Mouse (Mus musculus) brain, embryonic 14.5 days (tissue): ENCODE measurements at regions not wholly inside any gene's neighbourhood (a gene's known extent, or its start where the extent isn't known, plus 50 kb on each side); places are given as distances from the start of the nearest gene placed in this dataset.

ENCODE experiments used
- CTCF ChIP-seq: fragments of 200-500 bp; IDR thresholded peaks from 2 replicates; pipeline ENCODE4 v1.5.1; 2012; ENCODE audit warnings: inconsistent platforms, mild to moderate bottlenecking, moderate library complexity, borderline replicate concordance; ENCODE audit not compliant: insufficient read depth, insufficient read length; ENCODE audit errors: extremely low read depth
- POLR2A ChIP-seq: fragments of 200-500 bp; IDR thresholded peaks from 2 replicates; pipeline ENCODE4 v1.6.1; 2012; ENCODE audit warnings: mild to moderate bottlenecking, inconsistent platforms, borderline replicate concordance; ENCODE audit not compliant: poor library complexity, insufficient read depth, insufficient read length, severe bottlenecking; ENCODE audit errors: extremely low read depth

GRCm38 (mm10) chr19:28134806-28135205 is 123.8 kb upstream of the Rfx3 start:
- TF ChIP-seq CTCF (no peak), POLR2A (no peak)
